Mouse (Mus musculus) stomach, postnatal 0 days (tissue): ENCODE data around the gene Siva1.

Source experiments
- CTCF ChIP-seq: IDR thresholded peaks from 2 replicates; pipeline ENCODE4 v1.5.1; 2016; ENCODE audit warnings: antibody characterized with exemption, low read depth, mild to moderate bottlenecking, moderate library complexity
- EP300 ChIP-seq: optimal IDR thresholded peaks from 2 replicates; pipeline ENCODE3; 2016; ENCODE audit warnings: antibody characterized with exemption

- TF ChIP-seq CTCF (no peak), EP300 (no peak)
These were observed 21.0 kb downstream of the Siva1 start for GRCm38 (mm10) chr12:112665445-112665844.
